In genomic region chr5:136718656-136719055, GRCm38 (mm10) we compare ENCODE assay signal across 21 mouse cellular contexts. TPM values are rescaled to one million over a fixed set of nuclear protein-coding genes. Genes with fewer than 3 reads are reported as not detected.
"Had no signal": no experiment of that assay in that cellular context is flagged by ENCODE, and none has a peak within 500 bp of the region (broad histone marks: within the 10 kb centered on the region; RNA-seq: fewer than 3 reads in every experiment).

No protein-coding gene starts in this region.

- H3K36me3 ChIP-seq: limb, embryonic 15.5 days; liver, embryonic 12.5 days; midbrain, embryonic 12.5 days; neural tube, embryonic 15.5 days had no signal

- H3K4me1 ChIP-seq: megakaryocyte, embryonic 14.5 days had no signal

- H3K27me3 ChIP-seq: neural tube, embryonic 15.5 days had no signal

- DNase-seq: kidney, adult 8-10 months; kidney, postnatal 25 days; lung, embryonic 14.5 days; lung, postnatal 14 days; right cerebral cortex, adult 18-20 months; right cerebral cortex, postnatal 25 days; thymus, adult 18-20 months; thymus, postnatal 14 days had no signal

- ATAC-seq: liver, embryonic 12.5 days had no signal

- H3K9me3 ChIP-seq: limb, embryonic 15.5 days; liver, embryonic 12.5 days; midbrain, embryonic 12.5 days; neural tube, embryonic 15.5 days had no signal

- H3K9ac ChIP-seq: limb, embryonic 15.5 days; liver, embryonic 12.5 days; lung, embryonic 14.5 days; midbrain, embryonic 12.5 days; neural tube, embryonic 15.5 days had no signal

- H3K4me2 ChIP-seq: limb, embryonic 15.5 days; liver, embryonic 12.5 days; lung, embryonic 14.5 days; midbrain, embryonic 12.5 days; neural tube, embryonic 15.5 days had no signal

- H3K27ac ChIP-seq: left cerebral cortex, adult 2 months; limb, embryonic 15.5 days; liver, embryonic 12.5 days; macrophage; midbrain, embryonic 12.5 days; neural tube, embryonic 15.5 days had no signal

- H3K4me3 ChIP-seq: left cerebral cortex, adult 2 months; limb, embryonic 15.5 days; liver, embryonic 12.5 days; megakaryocyte, embryonic 14.5 days; midbrain, embryonic 12.5 days; neural tube, embryonic 15.5 days had no signal

RNA-seq across cellular contexts. Expression of gene Myl10, which starts 25.7 kb away (rescaled TPM):
- total RNA-seq: layer of hippocampus, postnatal 25 days; left cerebral cortex, adult 2 months; left cerebral cortex, postnatal 14 days had no signal
- polyA plus RNA-seq: kidney, embryonic 16.5 days; limb, embryonic 11.5 days; liver, embryonic 12.5 days; liver, embryonic 16.5 days; lung, embryonic 14.5 days; macrophage; midbrain, embryonic 12.5 days; neural tube, embryonic 15.5 days; small intestine, adult 2 months had no signal
